Mouse (Mus musculus) ES-Bruce4 (cell line): ENCODE measurements at regions not wholly inside any gene's neighbourhood (a gene's known extent, or its start where the extent isn't known, plus 50 kb on each side); places are given as distances from the start of the nearest gene placed in this dataset.

Experiments
- H3K27ac ChIP-seq: 2 replicates; pipeline ENCODE4 v1.5.1; 2012; ENCODE audit warnings: low read length, inconsistent platforms; ENCODE audit not compliant: insufficient read depth
- H3K27me3 ChIP-seq: 2 replicates; pipeline ENCODE4 v1.6.1; 2012; ENCODE audit warnings: mild to moderate bottlenecking, low read length, inconsistent platforms; ENCODE audit not compliant: control insufficient read depth, poor library complexity, insufficient read depth, severe bottlenecking
- H3K36me3 ChIP-seq: 2 replicates; pipeline ENCODE4 v1.6.1; 2012; ENCODE audit warnings: inconsistent platforms, mild to moderate bottlenecking, low read length, moderate library complexity; ENCODE audit not compliant: control insufficient read depth, poor library complexity, insufficient read depth, severe bottlenecking
- H3K4me1 ChIP-seq: one replicate; pipeline ENCODE4 v1.8.1; 2011; ENCODE audit warnings: low read length; ENCODE audit not compliant: control insufficient read depth, insufficient read depth
- H3K4me3 ChIP-seq: 2 replicates; pipeline ENCODE4 v1.5.1; 2011; ENCODE audit warnings: low read depth, mild to moderate bottlenecking, low read length
- H3K9ac ChIP-seq: 2 replicates; pipeline ENCODE4 v1.6.1; 2012; ENCODE audit warnings: low read depth, mild to moderate bottlenecking, inconsistent platforms; ENCODE audit not compliant: poor library complexity, severe bottlenecking
- H3K9me3 ChIP-seq: replicated peaks from 2 replicates; pipeline ENCODE4 v1.6.1; 2012; ENCODE audit warnings: mild to moderate bottlenecking, low read length, inconsistent platforms; ENCODE audit not compliant: control insufficient read depth, poor library complexity, insufficient read depth, severe bottlenecking
- CTCF ChIP-seq: IDR thresholded peaks from one replicate; pipeline ENCODE4 v1.8.1; 2011; ENCODE audit warnings: low read depth, low read length
- EP300 ChIP-seq: IDR thresholded peaks from 2 replicates; pipeline ENCODE4 v1.6.1; 2011; ENCODE audit warnings: low read depth, low read length; ENCODE audit not compliant: insufficient read depth
- POLR2A ChIP-seq: IDR thresholded peaks from one replicate; pipeline ENCODE4 v1.8.1; 2011; ENCODE audit warnings: low read length; ENCODE audit not compliant: insufficient read depth

DNA sequence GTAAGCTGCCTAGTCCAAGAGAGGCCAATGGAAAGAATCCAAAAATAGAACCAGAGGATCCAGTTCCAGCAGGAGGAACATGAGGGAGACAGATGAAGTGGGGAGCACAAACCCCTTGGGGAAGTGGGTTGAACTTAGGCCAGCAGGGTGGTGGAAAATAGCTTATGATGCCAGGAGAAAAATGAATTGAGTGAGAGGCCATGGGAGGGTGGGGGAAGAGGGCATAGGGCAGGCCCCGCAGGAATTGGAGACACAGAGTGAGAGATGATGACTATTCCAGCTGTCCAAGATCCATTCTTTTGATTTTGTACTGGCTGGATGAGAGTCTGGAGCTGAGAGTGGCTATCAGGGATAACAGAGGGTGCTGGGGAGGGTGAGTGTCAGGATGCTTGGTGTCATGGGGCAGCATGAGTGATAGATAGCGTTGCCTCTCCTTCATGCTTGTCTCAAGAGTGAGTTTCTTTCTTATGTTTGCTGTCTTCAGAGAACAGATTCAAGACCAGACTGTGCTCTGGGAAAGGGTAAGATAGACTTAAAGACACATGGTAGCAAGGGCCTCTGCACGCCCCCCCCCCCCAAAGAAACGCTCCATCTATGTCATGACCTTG is 90.3 kb upstream of the Tnp1 start:
- H3K4me3 ChIP-seq: no peak overlapping the region
- no peak overlapping the region for H3K9ac ChIP-seq
- H3K36me3 ChIP-seq: no peaks in the 10 kb centered on the region
- no peaks in the 10 kb centered on the region for H3K9me3 ChIP-seq
- no peak overlapping the region for H3K27ac ChIP-seq
- H3K4me1 ChIP-seq: no peaks in the 10 kb centered on the region
- TF ChIP-seq EP300 (no peak), CTCF (no peak), POLR2A (no peak)
- H3K27me3 ChIP-seq: no peaks in the 10 kb centered on the region

DNA sequence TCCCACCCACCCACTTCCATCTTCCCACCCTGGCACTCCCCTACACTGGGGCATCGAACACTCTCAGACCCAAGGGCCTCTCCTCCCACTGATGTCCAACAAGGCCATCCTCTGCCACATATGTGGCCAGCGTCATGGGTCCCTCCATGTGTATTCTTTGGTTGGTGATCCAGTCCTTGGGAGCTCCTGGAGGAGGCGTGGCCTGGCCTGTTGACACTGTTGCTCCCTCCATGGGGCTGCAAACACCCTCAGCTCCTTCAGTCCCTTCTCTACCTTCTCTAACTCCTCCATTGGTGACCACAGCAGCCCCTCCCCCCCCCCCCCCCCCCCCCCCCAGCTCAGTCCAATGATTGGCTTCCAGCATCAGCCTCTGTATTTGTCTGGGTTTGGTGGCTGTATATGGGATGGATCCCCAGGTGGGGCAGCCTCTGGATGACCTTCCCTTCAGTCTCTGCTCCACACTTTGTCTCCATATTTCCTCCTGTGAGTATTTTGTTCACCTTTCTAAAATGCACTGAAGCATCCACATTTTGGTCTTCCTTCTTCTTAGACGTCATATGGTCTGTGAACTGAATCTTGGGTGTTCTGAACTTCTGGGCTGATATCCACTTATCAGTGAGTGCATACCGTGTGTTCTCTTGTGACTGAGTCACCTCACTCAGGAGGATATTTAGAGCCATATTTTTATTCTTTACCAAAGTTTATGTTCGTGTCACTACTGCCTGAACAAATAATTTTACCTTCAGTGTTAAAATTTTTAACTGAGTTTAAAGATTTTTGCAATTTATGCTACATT is 82.1 kb upstream of the Tnp1 start:
- Histone ChIP-seq H3K9me3 (no peaks in the 10 kb centered on the region), H3K4me1 (no peaks in the 10 kb centered on the region), H3K27me3 (no peaks in the 10 kb centered on the region), H3K36me3 (no peaks in the 10 kb centered on the region), H3K4me3 (no peak overlapping the region), H3K27ac (no peak overlapping the region), H3K9ac (no peak overlapping the region)
- no peak for TF ChIP-seq CTCF
- no peak for TF ChIP-seq EP300
- no peak for TF ChIP-seq POLR2A

DNA sequence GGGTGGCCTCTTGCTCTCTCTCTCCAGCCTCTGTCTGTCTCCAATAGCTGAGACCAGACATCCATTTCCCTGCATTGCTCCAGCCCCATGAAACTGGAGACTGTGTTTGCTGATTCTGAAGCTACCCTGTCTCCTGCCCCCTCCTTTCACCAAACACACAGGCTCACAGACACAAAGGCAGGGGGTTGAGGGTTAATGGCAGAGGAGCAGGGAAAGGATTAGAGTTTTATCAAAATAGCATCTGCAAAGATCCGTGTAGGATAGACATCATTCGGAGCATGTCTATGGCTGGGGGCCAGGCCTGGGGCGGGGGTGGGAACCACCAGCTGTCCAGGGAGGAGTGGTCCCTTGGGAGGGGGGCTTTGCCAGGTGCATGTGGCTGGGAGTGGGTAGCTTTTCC is 73.9 kb upstream of the Tnp1 start:
- TF ChIP-seq EP300: no peak
- no peak for TF ChIP-seq POLR2A
- TF ChIP-seq CTCF: no peak
- Histone ChIP-seq H3K36me3 (no peaks in the 10 kb centered on the region), H3K27ac (no peak overlapping the region), H3K4me1 (peaks cover 4% of the 10 kb centered on the region), H3K9ac (no peak overlapping the region), H3K27me3 (no peaks in the 10 kb centered on the region), H3K4me3 (no peak overlapping the region), H3K9me3 (peaks cover 8% of the 10 kb centered on the region)

DNA sequence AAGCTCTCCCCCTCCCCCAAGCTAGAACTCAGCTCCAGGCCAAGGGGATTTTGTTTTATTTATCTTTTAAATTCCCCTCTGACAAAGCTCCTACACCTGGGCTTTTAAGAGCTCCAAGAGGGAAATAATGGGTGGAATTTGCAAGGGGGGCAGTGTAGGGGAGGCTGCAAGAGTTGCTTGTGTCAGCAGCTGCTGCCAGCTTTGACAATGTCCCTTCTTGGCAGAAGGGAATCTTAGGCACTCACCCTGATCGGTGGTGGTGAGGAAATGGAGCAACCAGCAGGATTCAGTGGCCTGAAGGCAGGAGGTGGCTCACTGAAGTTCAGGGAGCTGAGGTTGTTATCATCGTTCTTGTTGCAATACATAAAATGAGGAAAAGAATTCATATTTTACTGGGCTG is 72.8 kb upstream of the Tnp1 start:
- no peaks in the 10 kb centered on the region for H3K36me3 ChIP-seq
- H3K9me3 ChIP-seq: peaks cover 8% of the 10 kb centered on the region
- TF ChIP-seq POLR2A (no peak), EP300 (0 out of 2 replicates have a peak, but pooled peaks have one; percentile 57)
- H3K27ac ChIP-seq: no peak overlapping the region
- no peak overlapping the region for H3K9ac ChIP-seq
- H3K4me1 ChIP-seq: peaks cover 4% of the 10 kb centered on the region
- no peak overlapping the region for H3K4me3 ChIP-seq
- no peaks in the 10 kb centered on the region for H3K27me3 ChIP-seq

DNA sequence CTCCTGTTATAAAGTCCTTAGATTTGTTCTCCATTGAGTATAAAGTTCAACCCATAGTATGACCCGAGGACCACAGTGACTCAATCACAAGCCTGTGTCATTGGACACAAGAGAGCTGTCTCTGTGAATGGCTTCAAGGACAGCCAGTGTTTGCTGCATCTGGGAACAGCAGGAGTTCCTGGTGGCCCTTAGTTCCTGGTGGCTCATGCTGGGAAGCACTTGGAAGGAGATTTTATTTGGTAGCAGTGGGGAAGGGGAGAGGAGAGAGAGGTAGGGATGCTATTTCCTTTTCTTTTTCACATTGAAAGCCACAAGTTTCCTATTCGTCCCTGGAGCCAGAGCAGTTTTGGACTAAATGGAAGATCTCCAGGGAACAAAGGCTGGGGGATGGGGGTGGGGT is 69.2 kb upstream of the Tnp1 start:
- no peak for TF ChIP-seq EP300
- no peak for TF ChIP-seq POLR2A
- no peak for TF ChIP-seq CTCF
- Histone ChIP-seq H3K36me3 (no peaks in the 10 kb centered on the region), H3K4me3 (no peak overlapping the region), H3K27me3 (no peaks in the 10 kb centered on the region), H3K9me3 (peaks cover 8% of the 10 kb centered on the region), H3K4me1 (peaks cover 4% of the 10 kb centered on the region), H3K27ac (no peak overlapping the region), H3K9ac (no peak overlapping the region)

DNA sequence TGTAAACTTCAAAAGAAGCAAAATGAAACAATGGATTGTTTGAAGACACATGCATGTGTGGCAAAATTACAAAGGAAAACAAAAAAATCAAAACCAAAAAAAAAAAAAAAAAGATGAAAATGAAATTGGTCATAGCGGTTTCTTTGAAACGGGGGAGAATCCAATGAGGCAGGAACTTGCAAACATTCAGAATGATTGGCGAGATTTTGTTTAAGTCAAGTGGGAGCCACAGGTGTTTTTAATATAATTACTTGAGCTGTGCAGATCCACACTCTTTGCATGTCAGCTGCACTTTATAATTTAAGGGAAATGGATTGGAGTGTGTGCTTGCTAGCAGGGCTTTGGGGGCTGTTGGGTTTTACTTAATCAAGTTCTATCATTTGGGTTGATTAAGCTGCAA is 67.7 kb upstream of the Tnp1 start:
- TF ChIP-seq CTCF (no peak), POLR2A (no peak), EP300 (no peak)
- H3K4me1 ChIP-seq: no peaks in the 10 kb centered on the region
- H3K36me3 ChIP-seq: no peaks in the 10 kb centered on the region
- H3K9ac ChIP-seq: no peak overlapping the region
- H3K9me3 ChIP-seq: peaks cover 8% of the 10 kb centered on the region
- no peak overlapping the region for H3K27ac ChIP-seq
- no peak overlapping the region for H3K4me3 ChIP-seq
- no peaks in the 10 kb centered on the region for H3K27me3 ChIP-seq
